Mouse (Mus musculus) forebrain, embryonic 15.5 days (tissue): ENCODE results near the gene Shmt2. TPM values are rescaled to one million over a fixed set of nuclear protein-coding genes. Genes with fewer than 3 reads are reported as not detected.

Experiments used
- ATAC-seq: fragments of 200-750 bp; cut with Nextera tagmentation; replicated peaks from 2 replicates; pipeline ENCODE4 v1.8.0; 2017; ENCODE audit warnings: mild to moderate bottlenecking, moderate TSS enrichment, moderate library complexity
- H3K27ac ChIP-seq: fragments of 300-500 bp; sonication (generic); replicated peaks from 2 replicates; pipeline ENCODE4 v1.5.1; 2015; ENCODE audit warnings: mild to moderate bottlenecking, inconsistent platforms
- H3K27me3 ChIP-seq: fragments of 300-500 bp; sonication (generic); 2 replicates; pipeline ENCODE4 v1.6.1; 2015; ENCODE audit warnings: inconsistent platforms
- H3K36me3 ChIP-seq: fragments of 300-500 bp; sonication (generic); 2 replicates; pipeline ENCODE4 v1.6.1; 2015; ENCODE audit warnings: mild to moderate bottlenecking, inconsistent platforms
- H3K4me1 ChIP-seq: fragments of 300-500 bp; sonication (generic); 2 replicates; pipeline ENCODE4 v1.6.1; 2015; ENCODE audit warnings: inconsistent platforms
- H3K4me2 ChIP-seq: fragments of 300-500 bp; sonication (generic); replicated peaks from 2 replicates; pipeline ENCODE4 v1.6.1; 2015; ENCODE audit warnings: mild to moderate bottlenecking, inconsistent platforms
- H3K4me3 ChIP-seq: fragments of 300-500 bp; sonication (generic); 2 replicates; pipeline ENCODE4 v1.5.1; 2015; ENCODE audit warnings: mild to moderate bottlenecking, inconsistent platforms
- H3K9ac ChIP-seq: fragments of 300-500 bp; sonication (generic); replicated peaks from 2 replicates; pipeline ENCODE4 v1.6.1; 2015; ENCODE audit warnings: mild to moderate bottlenecking, inconsistent platforms
- H3K9me3 ChIP-seq: fragments of 300-500 bp; sonication (generic); 2 replicates; pipeline ENCODE4 v1.6.1; 2016; ENCODE audit warnings: inconsistent platforms
- WGBS: fragments of 180-500 bp; shearing (Covaris S2); methylation state at CpG from one replicate; pipeline ENCODE4 v1.1.7; 2015; ENCODE audit warnings: mixed read lengths; 5-methylcytosine and 5-hydroxymethylcytosine counted together
- polyA plus RNA-seq: library from polyadenylated mRNA; unstranded; fragments of >200 nt; fragmentation: Nextera tagmentation; extraction: Ambion mirVana; gene quantifications from 2 replicates; pipeline ENCODE4 v1.2.1, GENCODE M21; 2015

Shmt2 gene
- polyA plus RNA-seq: 75.2 and 78.5 TPM in 2 replicates

DNA sequence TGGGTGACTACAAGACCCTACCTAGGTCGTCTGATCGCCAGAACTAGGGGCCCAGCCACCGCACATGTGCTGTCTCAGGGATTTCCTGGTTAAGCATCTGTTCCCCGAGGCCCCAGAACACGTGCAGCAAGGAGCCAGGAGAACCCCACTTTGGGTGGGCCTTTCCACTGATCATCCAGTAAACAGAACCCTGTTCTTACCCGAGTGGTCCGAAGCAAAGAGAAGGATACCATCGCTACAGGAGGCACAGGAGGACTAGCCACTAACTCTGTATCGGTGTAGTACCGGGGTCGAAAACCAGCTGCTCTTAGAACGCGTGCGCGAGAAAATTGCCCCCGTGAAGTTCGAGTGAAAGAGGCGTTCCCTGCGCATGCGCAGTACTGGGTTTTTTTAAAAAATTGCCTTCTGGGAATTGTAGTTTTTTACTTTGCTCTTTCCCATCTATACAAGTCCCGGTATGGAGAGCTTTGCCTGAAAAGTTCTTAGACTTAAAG, at the start of gene Shmt2:
Gene Shmt2 (minus strand): TSS at position 357 of the 494 bp plus-strand sequence.
- Histone ChIP-seq H3K27me3 (peaks cover 24% of the 10 kb centered on the region), H3K4me2 (peak within 1 kb of the TSS; percentile 90)
- under 1% methylated on average over 21 of the region's 21 CpGs for WGBS

DNA sequence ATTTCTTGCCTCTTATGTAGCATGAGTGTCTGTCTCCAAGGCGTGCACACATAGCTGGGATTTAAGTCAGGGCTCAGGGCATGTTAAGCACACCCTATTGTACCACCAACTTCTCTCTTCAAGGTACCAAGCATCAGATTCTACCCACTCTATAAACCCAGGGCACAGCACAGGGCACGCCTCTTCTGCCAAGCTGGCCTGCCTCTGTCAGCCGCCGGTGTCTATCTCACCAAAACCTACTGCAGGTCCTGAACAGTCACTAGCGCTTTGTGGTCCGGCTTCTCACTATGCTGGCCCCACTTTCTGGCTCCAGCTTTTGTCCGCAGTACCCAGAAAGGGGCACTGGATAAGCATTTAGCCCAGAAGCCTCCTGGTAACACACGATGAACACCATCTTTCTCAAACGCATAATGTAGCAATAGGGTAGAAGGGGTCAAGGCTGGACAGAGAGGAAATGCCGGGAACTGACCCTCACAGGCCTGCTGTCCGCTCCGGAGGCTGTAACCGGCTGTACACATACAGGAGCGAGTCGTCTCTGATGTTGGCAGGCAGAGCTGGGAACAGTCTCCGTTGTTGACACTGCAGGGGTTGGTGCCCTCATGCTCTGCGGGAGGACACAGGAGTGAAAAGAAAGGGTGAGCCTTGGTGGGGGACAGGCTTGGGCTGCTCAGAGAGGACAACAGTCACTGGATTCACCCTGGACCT, 48.8 kb upstream of the Shmt2 start:
- H3K9ac ChIP-seq: no peak overlapping the region
- no peak for ATAC-seq
- no peak overlapping the region for H3K4me2 ChIP-seq
- H3K27me3 ChIP-seq: no peaks in the 10 kb centered on the region
- H3K27ac ChIP-seq: no peak overlapping the region
- WGBS: 91% methylated on average over 17 of the region's 17 CpGs
- no peaks in the 10 kb centered on the region for H3K9me3 ChIP-seq
- no peaks in the 10 kb centered on the region for H3K4me1 ChIP-seq
- no peak overlapping the region for H3K4me3 ChIP-seq
- peaks cover 86% of the 10 kb centered on the region for H3K36me3 ChIP-seq

More for the DNA sequence above, at the start of gene Shmt2:
- Histone ChIP-seq H3K4me1 (peaks cover 44% of the 10 kb centered on the region), H3K27ac (no peak within 1 kb of the TSS), H3K36me3 (peaks cover 11% of the 10 kb centered on the region), H3K9me3 (no peaks in the 10 kb centered on the region), H3K4me3 (peak within 1 kb of the TSS; percentile 56), H3K9ac (peak within 1 kb of the TSS; percentile 58)
- peak; percentile 69 for ATAC-seq

DNA sequence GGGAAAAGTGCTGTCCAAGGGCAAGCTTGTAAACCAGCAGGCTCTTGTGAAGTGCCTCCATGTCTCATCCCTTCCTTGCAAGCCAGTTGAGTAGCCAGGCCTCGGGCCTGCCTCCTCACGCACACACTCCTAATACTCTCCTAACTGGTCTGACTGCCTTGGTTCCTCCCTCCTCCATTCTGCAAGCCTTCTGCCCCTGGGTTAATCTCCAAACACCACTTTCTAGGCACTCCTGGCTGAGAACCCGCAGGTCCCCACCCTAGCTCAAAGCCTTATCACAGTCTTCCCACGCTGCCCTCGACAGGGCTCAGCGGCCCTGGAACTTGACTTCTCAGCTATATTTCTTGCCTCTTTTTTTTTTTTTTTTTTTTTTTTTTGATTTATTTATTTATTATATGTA, 48.1 kb upstream of the Shmt2 start:
- H3K27ac ChIP-seq: no peak overlapping the region
- peaks cover 83% of the 10 kb centered on the region for H3K36me3 ChIP-seq
- no peak overlapping the region for H3K9ac ChIP-seq
- 91% methylated on average over 6 of the region's 6 CpGs for WGBS
- H3K27me3 ChIP-seq: no peaks in the 10 kb centered on the region
- H3K9me3 ChIP-seq: no peaks in the 10 kb centered on the region
- ATAC-seq: no peak
- H3K4me3 ChIP-seq: no peak overlapping the region
- H3K4me1 ChIP-seq: no peaks in the 10 kb centered on the region
- H3K4me2 ChIP-seq: no peak overlapping the region

DNA sequence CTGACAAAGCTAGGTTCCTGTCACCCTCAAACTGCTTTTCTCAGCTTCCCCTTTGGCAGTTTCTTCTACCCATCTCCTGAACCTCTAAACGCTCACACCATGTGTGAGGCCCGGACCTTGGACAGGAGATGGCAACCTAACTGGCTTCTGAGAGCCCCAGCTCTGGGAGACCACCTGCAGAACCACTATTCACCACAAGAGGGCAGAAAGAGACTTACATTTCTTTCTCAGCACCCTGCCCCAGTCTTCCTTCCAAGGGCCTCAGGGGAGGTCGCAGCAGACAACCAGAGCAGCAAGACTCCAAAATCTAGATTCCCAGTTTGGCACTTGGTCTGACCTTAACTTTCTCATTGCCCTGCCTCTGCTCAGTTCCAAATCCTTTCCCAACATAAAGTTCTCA, 47.2 kb upstream of the Shmt2 start:
- no peaks in the 10 kb centered on the region for H3K4me1 ChIP-seq
- H3K27me3 ChIP-seq: no peaks in the 10 kb centered on the region
- H3K9ac ChIP-seq: no peak overlapping the region
- ATAC-seq: no peak; the same call in 1 of the 2 replicates
- no peak overlapping the region for H3K4me2 ChIP-seq
- 40% methylated on average over 3 of the region's 3 CpGs for WGBS
- no peak overlapping the region for H3K4me3 ChIP-seq
- H3K9me3 ChIP-seq: no peaks in the 10 kb centered on the region
- no peak overlapping the region for H3K27ac ChIP-seq
- peaks cover 78% of the 10 kb centered on the region for H3K36me3 ChIP-seq

DNA sequence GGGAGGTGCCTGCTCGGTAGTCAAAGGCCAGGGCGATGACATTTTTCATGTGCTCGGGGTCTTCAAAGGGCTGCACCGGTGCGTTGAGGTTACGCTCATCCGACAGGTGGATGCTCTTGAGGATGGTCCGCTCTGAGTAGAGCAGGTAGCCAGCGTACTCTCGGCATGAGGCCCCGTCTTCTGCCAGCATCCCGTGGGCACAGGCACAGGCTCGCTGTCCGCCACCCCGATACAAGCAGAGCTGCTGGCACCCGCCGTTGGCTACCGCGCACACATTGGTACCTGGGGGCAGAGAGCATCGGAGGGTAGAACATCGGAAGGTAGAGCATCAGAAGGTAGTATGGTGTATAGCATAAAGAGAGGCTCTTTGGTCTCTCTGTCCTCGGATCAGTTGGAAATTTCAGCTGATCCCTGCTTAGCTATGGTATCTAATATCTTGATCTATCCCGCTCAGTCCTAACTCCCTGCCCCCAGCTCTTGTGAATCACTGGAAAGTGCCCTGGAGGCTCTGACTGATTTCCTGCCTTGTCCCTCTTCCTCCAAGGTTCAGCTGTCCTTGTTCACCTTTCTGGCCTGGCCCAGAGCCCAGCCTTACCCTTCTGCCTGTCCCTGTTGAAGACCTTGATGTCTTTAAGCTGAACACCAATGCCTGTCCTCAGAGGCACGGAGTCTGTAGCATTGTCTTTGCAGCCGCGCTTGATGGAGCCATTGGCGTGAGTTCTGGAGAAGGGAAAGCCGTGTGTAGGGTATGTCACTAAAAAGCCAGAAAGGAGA, 44.5 kb upstream of the Shmt2 start:
- no peak overlapping the region for H3K9ac ChIP-seq
- H3K4me3 ChIP-seq: no peak overlapping the region
- ATAC-seq: no peak
- H3K9me3 ChIP-seq: no peaks in the 10 kb centered on the region
- H3K36me3 ChIP-seq: peaks cover 78% of the 10 kb centered on the region
- no peak overlapping the region for H3K4me2 ChIP-seq
- no peaks in the 10 kb centered on the region for H3K27me3 ChIP-seq
- no peaks in the 10 kb centered on the region for H3K4me1 ChIP-seq
- no peak overlapping the region for H3K27ac ChIP-seq
- WGBS: 94% methylated on average over 28 of the region's 28 CpGs

DNA sequence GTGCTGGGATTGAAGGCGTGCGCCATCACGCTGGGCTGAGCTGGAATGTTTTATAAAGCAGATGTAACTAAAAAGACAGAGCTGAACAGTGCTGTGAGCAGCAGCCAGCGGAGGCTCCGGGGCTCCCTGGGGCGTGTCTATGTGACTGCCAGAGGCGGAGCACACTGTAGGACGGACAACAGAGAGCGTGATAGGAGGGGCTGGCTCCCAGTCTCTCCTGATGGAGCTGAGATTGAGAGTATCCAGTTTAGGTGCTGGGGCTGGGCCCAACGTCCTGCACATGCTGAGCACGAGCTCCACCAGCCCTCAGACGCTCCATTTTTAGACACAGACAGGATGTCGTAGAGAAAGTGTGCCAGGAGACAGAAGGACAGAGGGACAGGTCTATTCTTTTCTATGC, 42.1 kb upstream of the Shmt2 start:
- no peak for ATAC-seq
- WGBS: 66% methylated on average over 13 of the region's 13 CpGs
- Histone ChIP-seq H3K27me3 (no peaks in the 10 kb centered on the region), H3K9me3 (no peaks in the 10 kb centered on the region), H3K36me3 (peaks cover 88% of the 10 kb centered on the region), H3K4me1 (no peaks in the 10 kb centered on the region), H3K4me2 (no peak overlapping the region), H3K4me3 (no peak overlapping the region), H3K27ac (no peak overlapping the region), H3K9ac (no peak overlapping the region)

DNA sequence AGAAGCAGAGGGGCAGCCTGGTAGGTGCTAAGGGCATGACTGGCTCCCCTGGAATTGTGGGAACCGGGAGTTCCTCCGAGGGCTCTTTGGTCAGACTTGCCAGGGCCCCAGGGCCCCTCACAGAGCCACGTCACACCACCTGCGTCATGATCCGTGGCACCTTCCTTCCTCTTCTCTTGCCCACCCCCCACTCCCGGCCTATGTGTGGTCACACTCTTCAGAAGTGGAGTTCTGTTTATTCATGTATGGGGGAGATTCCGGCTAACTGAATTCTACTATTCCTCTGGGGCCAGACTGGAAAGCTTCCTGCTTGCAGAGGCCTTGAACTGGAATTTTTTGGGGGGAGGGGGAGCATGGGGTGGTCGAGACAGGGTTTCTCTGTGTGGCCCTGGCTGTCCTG, 41.6 kb upstream of the Shmt2 start:
- H3K27me3 ChIP-seq: no peaks in the 10 kb centered on the region
- ATAC-seq: no peak
- H3K27ac ChIP-seq: no peak overlapping the region
- H3K36me3 ChIP-seq: peaks cover 88% of the 10 kb centered on the region
- WGBS: 91% methylated on average over 8 of the region's 8 CpGs
- no peak overlapping the region for H3K4me3 ChIP-seq
- H3K9me3 ChIP-seq: no peaks in the 10 kb centered on the region
- H3K4me1 ChIP-seq: no peaks in the 10 kb centered on the region
- H3K9ac ChIP-seq: no peak overlapping the region
- H3K4me2 ChIP-seq: no peak overlapping the region

DNA sequence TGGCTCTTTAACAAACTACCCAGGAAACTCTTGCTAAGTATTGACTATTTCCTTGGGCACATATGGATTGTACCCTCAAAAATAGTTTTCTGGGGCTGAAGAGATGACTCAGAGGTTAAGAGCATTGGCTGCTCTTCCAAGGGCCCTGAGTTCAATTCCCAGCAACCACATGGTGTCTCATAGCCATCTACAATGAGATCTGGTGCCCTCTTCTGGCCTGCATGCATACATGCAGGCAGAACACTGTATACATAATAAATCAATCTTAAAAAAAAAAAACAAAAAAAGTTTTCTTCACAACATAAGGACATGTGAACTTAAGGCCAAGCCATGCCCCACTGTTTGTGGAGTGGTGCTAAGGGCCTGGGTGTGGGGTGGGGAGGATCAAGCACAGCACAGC, 38.9 kb upstream of the Shmt2 start:
- no peaks in the 10 kb centered on the region for H3K4me1 ChIP-seq
- H3K9ac ChIP-seq: no peak overlapping the region
- no peak overlapping the region for H3K4me3 ChIP-seq
- H3K27me3 ChIP-seq: no peaks in the 10 kb centered on the region
- no peak overlapping the region for H3K27ac ChIP-seq
- H3K36me3 ChIP-seq: peaks cover 92% of the 10 kb centered on the region
- ATAC-seq: no peak
- no peak overlapping the region for H3K4me2 ChIP-seq
- no peaks in the 10 kb centered on the region for H3K9me3 ChIP-seq

DNA sequence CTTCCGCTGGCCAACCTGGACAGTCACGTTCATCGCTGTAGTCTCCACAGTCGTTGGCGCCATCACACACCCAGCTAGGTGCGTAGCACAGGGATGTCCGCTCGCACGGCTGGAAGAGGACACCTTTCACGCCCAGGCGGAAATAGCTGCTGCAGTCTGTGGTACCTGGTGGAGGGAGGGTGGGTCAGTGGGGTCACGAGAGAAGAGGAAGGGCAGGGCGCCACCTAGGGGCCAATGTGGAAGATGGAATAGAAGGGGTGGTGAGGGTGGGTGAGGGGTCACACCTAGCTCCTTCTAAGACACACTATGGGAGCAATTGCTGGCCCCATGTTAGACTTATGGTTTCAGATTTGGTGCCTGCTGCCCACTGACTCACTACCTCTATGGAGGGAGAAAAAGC, 35.2 kb upstream of the Shmt2 start:
- H3K27me3 ChIP-seq: no peaks in the 10 kb centered on the region
- H3K9me3 ChIP-seq: no peaks in the 10 kb centered on the region
- no peak overlapping the region for H3K4me2 ChIP-seq
- H3K27ac ChIP-seq: no peak overlapping the region
- WGBS: 89% methylated on average over 13 of the region's 13 CpGs
- no peak for ATAC-seq
- peaks cover 100% of the 10 kb centered on the region for H3K36me3 ChIP-seq
- H3K4me3 ChIP-seq: no peak overlapping the region
- H3K9ac ChIP-seq: no peak overlapping the region
- no peaks in the 10 kb centered on the region for H3K4me1 ChIP-seq

DNA sequence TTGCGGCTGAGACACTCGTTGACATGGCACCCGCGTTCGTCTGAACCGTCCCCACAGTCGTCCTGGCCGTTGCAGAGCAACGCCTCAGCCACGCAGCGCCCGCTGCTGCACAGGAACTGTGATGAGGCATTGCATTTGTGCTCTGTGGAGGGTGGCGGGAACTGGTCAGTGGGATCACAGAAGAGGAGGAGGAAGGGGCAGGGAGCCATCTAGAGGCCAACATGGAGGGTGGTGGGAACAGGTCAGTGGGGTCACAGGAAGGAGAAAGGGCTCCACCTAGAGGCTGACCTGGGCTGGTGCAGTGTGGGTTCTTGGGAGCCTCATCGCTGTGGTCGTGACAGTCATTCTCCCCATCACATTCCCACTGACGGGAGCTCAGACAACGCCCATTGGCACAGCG, 33.5 kb upstream of the Shmt2 start:
- no peaks in the 10 kb centered on the region for H3K9me3 ChIP-seq
- no peak overlapping the region for H3K27ac ChIP-seq
- WGBS: 65% methylated on average over 18 of the region's 18 CpGs
- peaks cover 98% of the 10 kb centered on the region for H3K36me3 ChIP-seq
- ATAC-seq: no peak
- H3K4me3 ChIP-seq: no peak overlapping the region
- no peaks in the 10 kb centered on the region for H3K4me1 ChIP-seq
- H3K9ac ChIP-seq: no peak overlapping the region
- no peaks in the 10 kb centered on the region for H3K27me3 ChIP-seq
- no peak overlapping the region for H3K4me2 ChIP-seq

DNA sequence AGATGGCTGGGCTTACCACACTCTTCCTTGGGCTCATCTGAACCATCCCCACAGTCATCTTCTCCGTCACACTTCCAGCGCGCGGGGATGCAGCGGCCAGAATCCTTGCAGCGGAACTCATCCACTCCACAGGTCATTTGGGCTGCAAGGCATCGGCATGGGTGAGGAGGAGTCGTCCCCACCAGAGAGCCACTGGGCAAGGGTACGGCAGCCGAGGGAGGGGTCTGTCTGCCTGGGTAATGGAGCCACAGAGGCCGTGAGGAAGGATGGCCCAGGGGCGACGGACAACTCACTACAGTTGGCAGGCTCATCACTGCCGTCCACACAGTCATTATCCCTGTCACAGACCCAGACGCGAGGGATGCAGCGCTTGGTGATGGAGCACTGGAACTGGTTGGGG, 27.6 kb upstream of the Shmt2 start:
- no peak overlapping the region for H3K4me2 ChIP-seq
- 91% methylated on average over 17 of the region's 17 CpGs for WGBS
- no peak for ATAC-seq

DNA sequence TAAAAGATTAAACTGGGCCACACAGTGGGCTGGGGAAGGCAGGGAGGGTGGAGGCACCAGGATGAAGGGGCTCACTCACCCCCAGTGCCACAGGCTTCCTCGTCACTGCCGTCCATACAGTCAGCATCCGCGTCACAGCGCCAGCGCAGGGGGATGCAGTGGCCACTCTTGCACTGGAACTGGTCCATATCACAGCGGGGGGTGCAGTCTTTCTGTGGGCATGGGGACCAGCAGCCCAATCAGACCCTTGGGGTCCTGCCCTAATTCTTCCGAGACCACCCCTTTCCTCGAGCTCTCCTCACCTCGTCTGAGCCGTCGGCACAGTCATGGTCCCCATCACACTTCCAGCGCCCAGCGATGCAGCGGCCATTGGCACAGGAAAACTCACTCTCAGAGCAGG, 26.0 kb upstream of the Shmt2 start:
- H3K4me3 ChIP-seq: no peak overlapping the region
- H3K9me3 ChIP-seq: no peaks in the 10 kb centered on the region
- H3K27me3 ChIP-seq: no peaks in the 10 kb centered on the region
- H3K4me1 ChIP-seq: no peaks in the 10 kb centered on the region
- no peak for ATAC-seq
- H3K36me3 ChIP-seq: peaks cover 95% of the 10 kb centered on the region
- H3K9ac ChIP-seq: no peak overlapping the region
- H3K27ac ChIP-seq: no peak overlapping the region
- 91% methylated on average over 15 of the region's 15 CpGs for WGBS
- H3K4me2 ChIP-seq: no peak overlapping the region

More for the DNA sequence above, 27.6 kb upstream of the Shmt2 start:
- no peak overlapping the region for H3K4me3 ChIP-seq
- no peak overlapping the region for H3K9ac ChIP-seq
- no peaks in the 10 kb centered on the region for H3K4me1 ChIP-seq
- H3K27ac ChIP-seq: no peak overlapping the region
- H3K36me3 ChIP-seq: peaks cover 97% of the 10 kb centered on the region
- H3K9me3 ChIP-seq: no peaks in the 10 kb centered on the region
- no peaks in the 10 kb centered on the region for H3K27me3 ChIP-seq
